Mouse (Mus musculus): ENCODE data around the gene Ccp110. TPM values are rescaled to one million over a fixed set of nuclear protein-coding genes. Genes with fewer than 3 reads are reported as not detected.

Gene Ccp110
- 1 to 10 TPM; 4.1 to 4.8 TPM for total RNA-seq (2021)

DNA sequence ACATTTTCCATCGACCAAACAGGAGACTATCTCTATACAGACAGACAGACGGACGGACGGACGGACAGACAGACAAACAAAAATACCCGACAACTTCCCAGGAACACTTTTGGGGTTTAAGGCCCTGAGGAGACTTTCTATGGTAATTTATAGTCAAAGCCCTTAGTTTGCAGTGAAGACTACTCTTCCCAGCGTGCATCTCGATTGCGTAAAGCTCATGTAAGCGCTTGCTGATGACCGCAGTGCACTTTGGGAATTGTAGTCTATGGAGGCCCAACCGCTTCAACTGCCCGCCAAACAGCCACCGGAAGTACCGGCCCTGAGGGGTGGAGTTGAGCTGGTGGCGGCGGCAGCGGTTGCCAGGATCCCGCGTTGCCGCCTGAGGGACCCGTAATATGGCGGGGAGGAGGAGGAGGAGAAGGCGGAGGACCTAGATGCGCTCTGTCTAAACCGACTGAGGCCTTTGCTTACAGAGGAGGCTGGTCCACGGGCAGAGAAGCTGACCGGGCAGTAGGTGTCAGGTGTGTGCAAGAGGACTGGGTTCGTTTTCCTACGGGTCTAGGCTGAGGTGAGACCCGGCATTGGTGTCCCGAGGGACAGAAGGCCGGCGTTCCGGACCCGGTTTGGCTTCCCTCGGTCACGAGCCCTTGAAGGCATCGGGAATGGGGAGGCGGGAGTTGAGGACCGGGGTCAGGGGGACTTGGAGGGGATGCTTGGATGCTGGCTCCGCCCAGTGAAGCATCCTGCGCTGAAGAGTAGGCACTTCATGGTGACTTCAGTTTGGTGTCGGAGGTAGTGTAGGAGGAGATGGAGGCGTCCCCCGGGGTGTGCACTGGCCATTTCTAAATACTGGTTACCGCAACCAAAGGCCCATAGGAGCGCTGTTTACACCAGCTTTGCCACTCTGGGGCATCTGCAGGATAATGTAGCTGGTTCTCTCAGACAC, at the start of gene Ccp110:
TSS of gene Ccp110 (plus strand) at position 325 of the 946 bp plus-strand sequence.
- intact Hi-C loops (cut with DNase I) = no loop called here
- peak; percentile 96 to 97 for DNase-seq

DNA sequence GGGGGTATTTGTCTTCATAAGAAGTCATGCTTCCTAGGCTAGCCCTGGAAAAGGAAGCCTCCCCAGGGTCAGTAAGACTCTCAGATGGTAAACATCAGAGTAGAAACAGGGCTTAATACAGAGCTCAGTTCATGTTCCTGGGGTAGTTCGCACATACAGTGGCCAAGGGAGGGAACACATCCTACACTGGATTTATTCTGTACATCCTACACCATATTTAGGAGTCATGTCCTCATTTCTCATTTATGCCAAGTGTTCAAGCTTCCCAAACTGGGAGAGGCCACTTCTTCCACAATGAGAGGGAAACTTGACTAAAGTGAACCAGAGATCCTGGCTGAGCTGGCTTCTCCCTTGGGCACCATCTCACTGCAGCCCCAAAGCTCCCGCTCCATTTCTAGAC, 44.6 kb upstream of the Ccp110 start:
- no peak for DNase-seq
- intact Hi-C loops (cut with DNase I) = no loop called here

DNA sequence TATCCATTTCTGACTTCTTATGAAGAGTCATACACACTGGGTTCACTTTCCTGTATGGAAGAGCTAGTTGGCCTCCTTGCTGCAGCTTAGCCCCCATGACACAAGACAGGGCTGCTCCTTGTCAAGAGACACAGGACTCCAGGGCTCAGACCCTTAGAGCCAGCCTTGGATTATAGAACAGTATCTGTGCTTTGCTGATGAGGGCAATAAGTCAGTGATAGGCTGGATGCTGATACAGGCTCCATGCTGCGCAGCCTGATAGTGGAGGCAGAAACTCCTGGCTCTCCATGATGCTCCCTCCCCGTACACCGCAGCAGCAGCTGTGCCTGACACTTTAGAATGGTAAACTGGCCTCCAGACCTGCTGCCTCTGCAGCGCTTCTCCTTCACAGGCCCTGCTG, 42.2 kb upstream of the Ccp110 start:
- intact Hi-C loops (cut with DNase I) = no loop called here
- no peak for DNase-seq

DNA sequence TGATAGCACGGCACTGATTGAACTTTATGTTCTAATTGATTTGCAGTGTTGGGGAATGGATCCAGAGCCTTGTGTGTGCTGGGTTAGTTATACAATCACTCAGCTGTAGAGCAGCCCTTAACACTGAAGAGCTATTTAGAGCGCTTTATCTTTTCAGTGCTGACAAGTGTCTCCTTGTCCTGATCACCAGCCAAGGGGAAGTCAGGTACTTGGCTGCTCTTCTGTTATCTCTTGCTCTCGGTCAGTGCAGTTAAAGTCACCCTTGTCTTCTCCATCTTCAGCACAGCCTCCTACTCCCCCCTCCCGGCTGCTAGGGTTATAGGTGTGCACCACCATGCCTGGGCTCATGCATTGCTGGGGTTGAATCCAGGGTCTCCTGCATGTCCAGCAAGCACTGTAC, 35.5 kb upstream of the Ccp110 start:
- peak; percentile 25 to 55 for DNase-seq
- intact Hi-C loops (cut with DNase I) = no loop called here

DNA sequence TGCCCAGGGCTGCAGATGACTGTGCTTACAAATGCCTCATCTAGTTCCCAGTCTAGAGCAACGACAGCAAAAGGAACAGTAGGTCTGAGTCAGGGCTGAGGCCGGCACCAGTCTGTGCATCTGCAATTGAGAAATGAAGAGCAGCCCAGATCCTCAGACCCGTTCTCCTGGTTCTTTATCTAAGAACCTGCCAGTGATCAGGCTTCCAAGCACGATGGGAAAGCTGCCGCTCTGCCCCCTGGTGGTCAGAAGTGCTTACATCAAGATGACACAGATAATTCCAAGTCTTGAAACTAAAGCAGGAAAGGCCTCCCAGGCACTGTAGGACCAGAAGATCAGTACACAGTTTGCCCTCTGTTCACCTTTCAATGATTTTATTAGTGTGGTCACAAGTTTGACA, 24.2 kb upstream of the Ccp110 start:
- intact Hi-C loops (cut with DNase I) = loop anchor here (5.0 kb wide), 1 partner anchor 381 kb away; no protein-coding TSS in a partner anchor
- peak; percentile 67 to 84 for DNase-seq

DNA sequence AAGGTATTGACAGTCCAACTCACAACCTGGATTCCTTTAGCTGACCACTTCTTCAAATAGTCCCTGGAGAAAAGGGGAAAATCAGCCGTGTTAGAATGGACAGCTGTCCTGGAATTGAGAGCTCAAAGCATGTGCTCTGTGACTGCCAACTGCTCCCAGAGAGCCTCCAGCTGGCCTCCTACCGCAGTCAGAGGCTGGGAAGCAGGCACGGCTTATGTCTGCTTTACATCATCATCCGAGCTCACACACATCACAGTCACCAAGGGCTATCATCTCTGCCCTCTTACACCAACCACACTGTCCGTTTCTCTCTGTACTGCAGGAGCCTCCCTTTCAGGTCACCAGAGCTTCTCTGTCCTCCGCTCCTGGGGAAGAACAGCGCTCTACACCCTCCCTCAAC, 23.3 kb upstream of the Ccp110 start:
- intact Hi-C loops (cut with DNase I) = loop anchor here (1.0 to 5.0 kb wide), 3 partner anchors 94 to 382 kb away; partner anchors contain the start of gene Syt17
- DNase-seq = no peak

DNA sequence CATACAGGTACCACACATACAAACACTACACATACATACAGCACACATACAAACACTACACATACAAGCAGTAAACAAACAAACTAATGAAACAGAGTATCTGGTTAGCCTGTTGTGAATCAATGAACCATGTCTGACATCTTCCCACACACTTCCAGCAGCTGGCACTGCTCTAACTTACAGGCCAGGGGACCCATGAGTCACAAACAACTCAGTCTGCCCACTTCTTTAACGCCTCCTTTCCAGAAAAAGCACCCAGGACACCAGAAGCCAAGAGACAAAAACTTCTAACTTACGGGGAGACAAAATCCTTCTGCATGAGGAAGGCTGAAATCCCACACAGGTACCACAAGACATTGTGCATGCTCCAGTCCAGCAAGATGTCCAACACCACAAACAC, 21.1 kb upstream of the Ccp110 start:
- intact Hi-C loops (cut with DNase I) = no loop called here
- DNase-seq = no peak

DNA sequence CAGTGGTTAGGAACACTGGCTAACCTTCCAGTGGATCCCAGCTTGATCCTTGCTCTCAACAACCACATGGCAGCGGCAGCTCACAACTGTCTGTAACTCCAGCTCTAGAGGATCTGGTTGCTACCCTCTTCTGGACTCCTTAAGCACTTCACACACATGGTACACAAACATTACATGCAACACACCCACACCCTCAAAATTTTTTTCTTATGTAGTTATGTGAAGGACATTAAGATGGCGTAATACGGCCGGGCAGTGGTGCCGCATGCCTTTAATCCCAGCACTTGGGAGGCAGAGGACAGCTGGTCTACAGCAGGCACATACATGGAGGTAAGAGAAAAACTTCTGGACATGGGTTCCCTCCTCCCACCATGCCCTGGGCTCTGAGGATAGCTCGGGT, 16.2 kb upstream of the Ccp110 start:
- DNase-seq = no peak
- intact Hi-C loops (cut with DNase I) = no loop called here

DNA sequence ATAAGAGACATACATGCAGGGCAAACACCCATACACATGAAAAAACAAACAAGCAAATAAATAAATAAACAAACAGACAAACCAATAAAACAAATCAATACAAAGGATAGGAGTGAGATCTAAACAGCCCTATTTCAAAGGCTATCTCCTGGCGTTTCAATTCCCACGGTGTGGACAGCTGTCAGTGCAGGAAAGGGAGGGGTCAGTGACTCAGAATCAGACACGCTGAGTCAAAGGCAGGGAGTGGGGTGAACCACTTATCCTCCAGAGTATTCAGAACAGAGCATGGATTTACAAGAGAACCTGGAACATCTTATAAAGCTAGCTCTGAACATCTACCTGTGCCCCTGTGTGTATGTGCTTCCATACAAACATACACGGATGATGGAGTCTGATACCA, 15.2 kb upstream of the Ccp110 start:
- no peak for DNase-seq
- intact Hi-C loops (cut with DNase I) = no loop called here

DNA sequence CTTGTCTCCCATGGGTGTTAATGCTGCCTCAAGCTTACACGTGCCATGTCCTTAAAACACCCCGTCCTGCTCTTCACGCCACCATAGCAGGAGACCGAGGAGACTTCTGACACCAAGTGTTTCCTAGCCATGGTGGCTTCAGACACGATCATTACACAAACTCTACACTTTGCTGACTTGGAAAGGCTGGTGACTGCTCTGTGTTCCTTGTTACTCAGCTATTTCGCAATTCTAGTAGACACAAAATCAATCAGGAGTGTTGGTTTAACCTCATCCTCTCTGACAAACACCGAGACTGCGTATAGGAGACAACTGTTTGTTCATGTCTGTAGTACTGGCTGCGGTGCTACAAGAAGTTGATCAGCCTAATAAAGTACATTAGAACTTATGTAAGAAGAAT, 13.5 kb upstream of the Ccp110 start:
- no peak for DNase-seq
- intact Hi-C loops (cut with DNase I) = no loop called here

DNA sequence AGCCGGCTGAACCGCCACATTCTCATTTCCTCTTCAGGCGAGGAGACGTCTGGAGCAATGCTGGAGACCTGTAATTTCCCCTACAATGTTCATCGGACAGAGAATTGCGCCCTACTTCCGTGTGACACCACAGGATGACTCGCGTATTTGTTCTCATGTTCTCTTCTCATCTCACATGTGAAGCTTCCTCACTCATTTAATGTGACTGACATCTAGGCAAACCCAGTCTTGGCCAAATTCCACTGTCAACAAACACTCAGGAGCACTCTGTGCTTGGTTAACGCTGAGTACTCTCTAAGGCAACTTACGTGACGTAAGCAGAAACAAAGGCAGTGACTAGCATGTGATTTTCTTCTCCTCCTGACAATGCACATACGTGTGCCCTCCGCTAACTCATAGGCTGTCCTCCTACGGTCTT, 9.2 kb upstream of the Ccp110 start:
- intact Hi-C loops (cut with DNase I) = no loop called here
- no peak for DNase-seq

DNA sequence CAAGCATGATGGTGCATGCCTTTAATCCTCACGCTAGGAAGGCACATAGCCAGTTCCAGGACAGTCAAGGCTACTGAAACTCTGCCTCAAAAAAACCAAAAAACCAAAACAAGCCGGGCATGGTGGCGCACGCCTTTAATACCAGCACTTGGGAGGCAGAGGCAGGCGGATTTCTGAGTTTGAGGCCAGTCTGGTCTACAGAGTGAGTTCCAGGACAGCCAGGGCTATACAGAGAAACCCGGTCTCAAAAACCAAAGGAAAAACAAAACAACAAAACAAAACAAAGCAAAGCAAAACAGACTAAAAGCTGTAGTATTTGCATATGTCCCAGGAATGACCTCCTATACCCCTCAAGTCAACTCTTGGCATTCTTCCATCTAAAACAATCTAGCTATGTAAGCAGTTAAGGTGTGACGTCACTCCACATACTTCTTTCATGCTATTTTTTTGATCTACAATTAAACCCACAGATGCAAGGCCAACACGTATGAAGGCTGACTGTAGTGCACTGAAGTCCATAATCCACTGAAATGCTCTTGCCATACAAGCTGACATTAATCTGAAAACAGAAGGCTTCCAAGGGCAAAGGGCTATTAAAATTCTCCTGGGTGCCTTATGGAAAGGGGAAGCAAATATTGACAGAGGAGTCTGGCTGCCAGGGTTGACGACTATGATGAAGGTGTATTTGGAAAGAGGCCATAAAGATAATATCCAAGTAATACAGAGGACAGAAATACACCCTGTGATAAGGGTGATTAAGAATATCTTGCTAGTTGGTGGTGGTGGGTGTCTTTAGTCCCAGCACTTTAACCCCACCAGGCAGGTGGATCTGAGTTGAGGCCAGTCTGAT, 8.1 kb upstream of the Ccp110 start:
- DNase-seq = no peak
- intact Hi-C loops (cut with DNase I) = no loop called here

DNA sequence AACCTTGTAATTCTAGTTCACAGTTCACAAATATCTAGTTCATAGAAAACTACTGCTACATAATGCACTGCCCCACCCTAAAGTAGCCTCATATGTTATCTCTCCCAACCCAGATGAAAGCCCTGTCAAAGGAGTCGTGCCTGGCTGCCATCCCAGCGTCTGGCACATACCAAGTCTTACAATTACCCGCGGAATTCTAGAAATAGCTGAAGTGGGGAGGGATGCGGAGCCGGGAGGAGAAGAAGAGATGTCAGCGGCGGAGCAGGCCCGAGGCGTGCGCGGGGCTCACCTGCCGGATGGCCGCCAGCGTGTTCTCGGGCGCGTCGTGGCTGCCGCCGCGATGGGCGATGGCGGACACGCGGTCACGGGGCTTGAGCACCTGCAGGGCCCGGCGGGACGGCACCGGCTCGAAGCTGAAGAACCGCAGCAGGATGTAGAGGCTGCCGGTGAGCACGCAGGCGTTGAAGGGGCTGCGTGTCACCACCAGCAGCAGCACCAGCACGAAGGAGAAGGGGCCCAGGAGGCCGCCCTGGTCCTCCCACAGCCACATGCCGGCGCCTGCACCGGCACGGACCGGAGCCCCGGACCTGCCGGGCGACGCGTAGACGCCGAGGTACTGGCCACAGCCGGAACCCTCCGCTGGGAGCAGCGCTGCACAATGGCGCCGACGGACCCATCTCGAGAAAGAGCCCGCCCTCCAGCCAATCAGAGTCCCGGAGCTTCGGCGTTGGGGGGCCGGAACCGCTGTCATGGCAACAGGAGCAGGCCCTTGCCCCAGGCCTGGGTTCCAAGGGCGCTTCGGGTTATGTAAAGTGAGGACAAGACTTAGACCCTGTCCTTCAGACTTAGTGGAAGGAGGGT, 7.0 kb upstream of the Ccp110 start, which contains the start of gene Gde1:
TSS of gene Gde1 (minus strand) at position 678 of the 861 bp plus-strand sequence.
- peak; percentile 92 to 93 for DNase-seq
- intact Hi-C loops (cut with DNase I) = no loop called here

DNA sequence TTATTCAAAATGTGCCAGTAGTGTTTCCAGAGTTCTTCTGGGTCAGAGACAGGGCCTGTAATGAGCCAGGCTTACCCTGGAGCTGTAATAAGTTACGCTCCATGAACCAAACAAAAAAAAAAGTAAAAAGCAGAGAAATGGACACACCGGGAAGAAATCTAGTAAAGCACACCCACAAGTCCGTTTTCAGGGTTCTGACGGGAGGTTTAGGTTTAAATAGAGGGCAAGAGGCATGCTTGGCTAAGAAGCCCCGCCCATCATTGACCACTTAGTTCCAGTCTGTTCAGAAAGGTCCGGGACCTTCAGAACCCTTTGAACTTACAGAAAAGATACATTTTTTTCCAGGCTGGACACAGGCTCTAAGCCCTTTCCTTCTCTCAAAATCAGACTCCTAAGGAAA, 6.3 kb upstream of the Ccp110 start:
- intact Hi-C loops (cut with DNase I) = no loop called here
- no peak for DNase-seq

DNA sequence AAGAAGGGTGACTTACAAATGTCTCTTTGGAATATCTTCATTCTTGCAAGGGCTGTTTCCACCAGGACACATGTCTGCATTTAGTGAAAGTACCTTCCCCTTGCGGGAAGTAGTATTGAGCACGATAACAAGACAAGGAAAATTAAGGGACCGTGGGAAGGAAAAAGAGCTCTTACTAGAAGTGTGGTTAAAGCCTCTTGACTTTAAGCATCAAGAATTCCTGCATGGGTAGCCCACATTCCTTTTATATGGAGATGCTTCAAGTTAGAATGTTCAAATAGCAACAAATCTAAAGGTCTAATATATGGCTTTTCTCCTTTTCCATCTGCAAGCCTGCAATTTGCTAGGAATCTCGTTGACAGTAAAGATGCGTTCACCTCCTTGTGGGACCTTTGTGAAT, 5.9 kb upstream of the Ccp110 start:
- DNase-seq = no peak
- intact Hi-C loops (cut with DNase I) = no loop called here

DNA sequence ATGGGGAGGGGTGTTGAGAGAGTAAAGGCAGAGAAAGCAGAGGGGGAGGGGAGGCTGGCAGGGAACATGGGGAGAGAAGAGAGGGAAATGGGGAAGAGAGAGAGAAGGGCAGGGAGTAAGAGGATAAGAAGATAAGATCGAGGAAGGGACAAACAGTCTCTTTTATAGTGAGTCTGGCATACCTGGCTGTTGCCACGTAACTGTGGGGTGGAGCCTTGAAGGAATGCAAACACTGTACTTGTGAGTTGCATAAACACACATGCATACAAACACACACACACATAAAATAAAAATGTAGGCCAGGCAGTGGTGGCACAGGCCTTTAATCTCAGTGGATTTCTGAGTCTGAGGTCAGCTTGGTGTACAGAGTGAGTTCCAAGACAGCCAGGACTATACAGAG, 5.1 kb upstream of the Ccp110 start:
- intact Hi-C loops (cut with DNase I) = no loop called here
- DNase-seq = no peak

DNA sequence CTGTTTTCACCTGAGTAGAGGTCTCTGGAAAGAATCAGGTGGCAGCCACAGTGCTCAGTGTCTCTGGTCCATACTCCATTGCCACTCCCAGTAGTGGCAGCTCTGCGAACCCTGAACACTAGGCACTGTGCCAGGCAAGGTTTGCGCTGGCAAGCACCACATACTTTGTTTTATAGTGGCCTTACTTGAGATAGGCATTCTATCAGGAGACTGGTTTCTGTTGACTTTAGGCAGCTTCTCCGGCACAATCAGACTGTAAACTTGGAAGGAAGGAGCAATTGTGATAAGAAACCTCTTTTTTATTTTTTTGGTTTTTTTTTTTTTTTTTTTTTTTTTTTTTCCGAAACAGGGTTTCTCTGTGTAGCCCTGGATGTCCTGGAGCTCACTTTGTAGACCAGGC, 4.3 kb upstream of the Ccp110 start:
- DNase-seq = no peak
- intact Hi-C loops (cut with DNase I) = no loop called here

DNA sequence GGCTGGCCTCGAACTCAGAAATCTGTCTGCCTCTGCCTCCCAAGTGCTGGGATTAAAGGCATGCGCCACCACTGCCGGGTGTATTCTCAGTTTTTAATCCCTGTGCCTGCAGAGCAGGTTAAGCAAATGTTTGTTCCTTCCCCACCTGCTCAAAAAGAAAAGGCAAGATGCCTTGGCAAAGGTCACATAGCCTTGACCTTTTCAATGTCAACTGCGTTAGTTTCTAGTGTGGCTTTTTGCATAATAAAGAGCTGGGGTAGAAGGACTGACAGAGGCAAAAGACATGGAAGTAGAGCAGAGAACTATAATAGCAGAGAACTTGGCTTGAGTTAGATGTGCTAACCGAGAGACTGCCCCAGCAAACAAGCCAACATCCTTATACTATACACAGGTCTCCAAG, 1.6 kb upstream of the Ccp110 start:
- intact Hi-C loops (cut with DNase I) = no loop called here
- no peak for DNase-seq

DNA sequence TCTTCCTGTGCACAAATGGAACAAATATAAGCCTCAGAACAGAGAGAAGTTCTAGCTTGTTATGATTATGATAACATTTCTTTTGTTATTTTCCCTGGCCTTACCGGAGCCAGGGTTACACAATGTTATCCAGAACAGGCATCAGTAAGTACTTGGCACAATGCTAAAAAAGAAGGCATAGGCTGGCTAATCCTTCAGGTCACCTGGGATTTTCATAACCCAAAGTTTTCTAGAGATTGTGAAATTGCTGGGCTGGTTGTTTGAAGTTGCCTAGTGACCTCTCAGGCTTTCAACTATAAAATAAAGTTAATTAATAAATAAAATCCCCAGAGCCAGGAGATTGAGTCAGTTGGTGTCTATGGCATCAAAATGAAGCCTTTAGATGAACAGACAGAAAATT, 2.5 kb downstream of the Ccp110 start:
- no peak for DNase-seq
- intact Hi-C loops (cut with DNase I) = no loop called here

DNA sequence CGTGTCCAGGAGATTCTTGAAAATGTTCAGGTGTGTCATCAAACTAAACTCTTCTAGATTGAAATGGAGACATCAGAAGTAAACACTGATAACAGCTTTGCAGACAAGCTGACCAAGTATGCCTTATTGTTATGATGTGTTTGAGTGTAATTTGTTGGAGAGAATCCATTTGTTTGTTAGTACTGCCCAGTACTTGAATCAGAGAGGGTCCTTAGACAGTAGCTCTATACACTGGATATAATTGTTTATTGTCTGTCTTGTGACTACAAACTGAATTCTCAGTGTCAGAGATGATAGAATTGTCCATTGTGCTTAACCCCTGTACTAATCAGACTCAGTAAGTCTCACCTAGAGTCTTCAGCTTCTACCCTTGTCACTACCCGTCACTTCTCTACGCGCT, 5.7 kb downstream of the Ccp110 start:
- DNase-seq = no peak
- intact Hi-C loops (cut with DNase I) = no loop called here

DNA sequence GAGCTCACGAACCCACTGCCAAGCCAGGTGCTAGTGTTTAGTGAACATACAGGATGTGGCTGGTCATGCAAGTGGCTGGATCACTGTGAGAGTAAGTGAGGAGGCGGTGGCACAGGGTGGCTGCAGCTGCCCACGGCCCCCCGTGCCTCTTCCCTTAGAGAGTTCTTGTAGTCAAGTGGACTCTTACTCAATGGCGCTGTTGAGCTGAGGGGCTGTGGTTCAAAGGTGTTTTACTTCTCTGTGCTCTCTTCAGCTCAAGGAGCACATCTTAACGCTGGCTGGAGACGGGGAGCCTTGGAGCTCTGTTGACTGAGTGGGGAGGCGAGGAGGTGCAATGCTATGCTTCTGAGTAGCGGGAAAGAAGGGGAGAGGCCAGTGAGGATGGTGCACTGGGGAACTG, 11.6 kb downstream of the Ccp110 start:
- no peak for DNase-seq

More for the DNA sequence above, 11.6 kb downstream of the Ccp110 start:
- intact Hi-C loops (cut with DNase I) = no loop called here
